Mouse (Mus musculus): ENCODE data around the gene Map4k4. TPM values are rescaled to one million over a fixed set of nuclear protein-coding genes. Genes with fewer than 3 reads are reported as not detected.

Map4k4 gene
- total RNA-seq, 2 experiments from 2014 or later, result 20.4 to 29.6 TPM

- no peak for ATAC-seq (replicated peaks; ENCODE audit: low FRiP score, low TSS enrichment, poor library complexity, severe bottlenecking)
Measured at GRCm38 (mm10) chr1:40055963-40056362, 155.2 kb downstream of the Map4k4 start.

- ATAC-seq (replicated peaks; ENCODE audit: low FRiP score, low TSS enrichment, poor library complexity, severe bottlenecking), result no peak
Measured at GRCm38 (mm10) chr1:40057351-40057750, 156.6 kb downstream of the Map4k4 start.

- no peak for ATAC-seq (replicated peaks; ENCODE audit: low FRiP score, low TSS enrichment, poor library complexity, severe bottlenecking)
Measured at GRCm38 (mm10) chr1:40058013-40058412, 157.3 kb downstream of the Map4k4 start.

GRCm38 (mm10) chr1:40059122-40059774 is 158.5 kb downstream of the Map4k4 start:
- no peak for ATAC-seq (replicated peaks; ENCODE audit: low FRiP score, low TSS enrichment, poor library complexity, severe bottlenecking)

- no peak for ATAC-seq (replicated peaks; ENCODE audit: low FRiP score, low TSS enrichment, poor library complexity, severe bottlenecking)
Measured at GRCm38 (mm10) chr1:40061359-40061758, 160.6 kb downstream of the Map4k4 start.

- ATAC-seq (replicated peaks; ENCODE audit: low FRiP score, low TSS enrichment, poor library complexity, severe bottlenecking), result no peak
Measured at GRCm38 (mm10) chr1:40063409-40063808, 162.7 kb downstream of the Map4k4 start.

- ATAC-seq (replicated peaks; ENCODE audit: low FRiP score, low TSS enrichment, poor library complexity, severe bottlenecking), result no peak
Measured at GRCm38 (mm10) chr1:40064508-40064907, 163.8 kb downstream of the Map4k4 start.

- ATAC-seq (replicated peaks; ENCODE audit: low FRiP score, low TSS enrichment, poor library complexity, severe bottlenecking), result no peak
Measured at GRCm38 (mm10) chr1:40072558-40072957, 171.8 kb downstream of the Map4k4 start.

GRCm38 (mm10) chr1:40073779-40074178 is 173.1 kb downstream of the Map4k4 start, which contains the start of gene Il1r2:
Gene Il1r2 (plus strand): TSS chr1:40074079.
- ATAC-seq (replicated peaks; ENCODE audit: low FRiP score, low TSS enrichment, poor library complexity, severe bottlenecking), result no peak

Other genes with a start within 250 kb of the Map4k4 start
- not detected in 2 replicates for gene Creg2, start 249.4 kb upstream of the Map4k4 start, total RNA-seq (2014; fragmentation: Nextera tagmentation)
- not detected in 2 replicates for gene Creg2, start 249.4 kb upstream of the Map4k4 start, total RNA-seq (2017)
- not detected in 2 replicates for gene Rfx8, start 179.9 kb upstream of the Map4k4 start, total RNA-seq (2014; fragmentation: Nextera tagmentation)
- 0.65 TPM in 1 of 2 replicates, not detected in the other for gene Rfx8, start 179.9 kb upstream of the Map4k4 start, total RNA-seq (2017)
- gene Gm3646, start 95.6 kb upstream of the Map4k4 start, total RNA-seq (2014; fragmentation: Nextera tagmentation), result not detected in 2 replicates
- not detected in 2 replicates for gene Gm3646, start 95.6 kb upstream of the Map4k4 start, total RNA-seq (2017)
- gene Il1r2, start 173.2 kb downstream of the Map4k4 start, total RNA-seq (2014; fragmentation: Nextera tagmentation), result 3.6 TPM in 1 of 2 replicates, not detected in the other
- 1.4 TPM in 1 of 2 replicates, not detected in the other for gene Il1r2, start 173.2 kb downstream of the Map4k4 start, total RNA-seq (2017)